Mouse (Mus musculus) brown adipose tissue, adult 24 weeks (tissue): ENCODE data around the gene Rplp1. TPM values are rescaled to one million over a fixed set of nuclear protein-coding genes. Genes with fewer than 3 reads are reported as not detected.

Source experiments
- H3K27ac ChIP-seq: fragments of 200-500 bp; replicated peaks from 2 replicates; pipeline ENCODE4 v1.5.1; 2012; ENCODE audit warnings: low read depth, mild to moderate bottlenecking, low read length
- H3K4me1 ChIP-seq: fragments of 200-500 bp; 2 replicates; pipeline ENCODE4 v1.6.1; 2012; ENCODE audit warnings: low read length, mixed read lengths; ENCODE audit not compliant: control insufficient read depth, insufficient read depth, insufficient read length
- H3K4me3 ChIP-seq: fragments of 200-500 bp; 2 replicates; pipeline ENCODE4 v1.5.1; 2012; ENCODE audit warnings: low read depth, mild to moderate bottlenecking, low read length, moderate library complexity; ENCODE audit not compliant: insufficient read depth
- polyA plus RNA-seq: library from polyadenylated mRNA; stranded (reverse); fragments of >200 nt; gene quantifications from 2 replicates; pipeline ENCODE4 v1.2.4, GENCODE M21; 2012; ENCODE audit not compliant: missing spikeins, insufficient read depth, insufficient read length

Rplp1 gene
- polyA plus RNA-seq: 1,277 and 1,448 TPM in 2 replicates

- H3K4me1 ChIP-seq: no peaks in the 10 kb centered on the region
- peak within 1 kb of the TSS; percentile 88 for H3K27ac ChIP-seq
- peak within 1 kb of the TSS; percentile 64 for H3K4me3 ChIP-seq
These were observed at the start of gene Rplp1 for GRCm38 (mm10) chr9:61914203-61914916. Gene Rplp1, minus strand, starts transcription at chr9:61914542.

GRCm38 (mm10) chr9:61963356-61963755 lies 49.0 kb upstream of the Rplp1 start:
- Histone ChIP-seq H3K4me1 (peaks cover 20% of the 10 kb centered on the region), H3K4me3 (no peak overlapping the region), H3K27ac (no peak overlapping the region)

- peaks cover 20% of the 10 kb centered on the region for H3K4me1 ChIP-seq
- no peak overlapping the region for H3K4me3 ChIP-seq
- no peak overlapping the region for H3K27ac ChIP-seq
These were observed 46.8 kb upstream of the Rplp1 start for GRCm38 (mm10) chr9:61961181-61961580.

GRCm38 (mm10) chr9:61960753-61961152 lies 46.4 kb upstream of the Rplp1 start:
- H3K27ac ChIP-seq: peak overlapping the region; percentile 54
- H3K4me1 ChIP-seq: peaks cover 20% of the 10 kb centered on the region
- no peak overlapping the region for H3K4me3 ChIP-seq

GRCm38 (mm10) chr9:61959921-61960569 lies 45.7 kb upstream of the Rplp1 start:
- peak overlapping the region; percentile 54 for H3K27ac ChIP-seq
- H3K4me1 ChIP-seq: peaks cover 20% of the 10 kb centered on the region
- H3K4me3 ChIP-seq: no peak overlapping the region

GRCm38 (mm10) chr9:61954707-61955106 lies 40.4 kb upstream of the Rplp1 start:
- Histone ChIP-seq H3K4me1 (peaks cover under 1% of the 10 kb centered on the region; the same call in 1 of the 2 replicates), H3K27ac (no peak overlapping the region), H3K4me3 (no peak overlapping the region)

- Histone ChIP-seq H3K27ac (no peak overlapping the region), H3K4me3 (no peak overlapping the region), H3K4me1 (no peaks in the 10 kb centered on the region)
These were observed 37.9 kb upstream of the Rplp1 start for GRCm38 (mm10) chr9:61952241-61952640.

- H3K27ac ChIP-seq: peak overlapping the region; percentile 93
These were observed 33.3 kb upstream of the Rplp1 start for GRCm38 (mm10) chr9:61947402-61948346.

GRCm38 (mm10) chr9:61946623-61947401 lies 32.5 kb upstream of the Rplp1 start, which contains the start of gene Kif23:
Gene Kif23, minus strand, starts transcription at chr9:61946774.
- Histone ChIP-seq H3K4me1 (no peaks in the 10 kb centered on the region), H3K4me3 (peak within 1 kb of the TSS; percentile 82), H3K27ac (peak within 1 kb of the TSS; percentile 93)

More at GRCm38 (mm10) chr9:61947402-61948346, 33.3 kb upstream of the Rplp1 start:
- H3K4me3 ChIP-seq: peak overlapping the region; percentile 66
- H3K4me1 ChIP-seq: no peaks in the 10 kb centered on the region

- Histone ChIP-seq H3K4me3 (peak overlapping the region; percentile 82), H3K27ac (no peak overlapping the region), H3K4me1 (no peaks in the 10 kb centered on the region)
These were observed 31.8 kb upstream of the Rplp1 start for GRCm38 (mm10) chr9:61945973-61946611.

- Histone ChIP-seq H3K4me1 (no peaks in the 10 kb centered on the region), H3K27ac (no peak overlapping the region), H3K4me3 (no peak overlapping the region)
These were observed 26.7 kb upstream of the Rplp1 start for GRCm38 (mm10) chr9:61941054-61941453.

GRCm38 (mm10) chr9:61933333-61933732 lies 19.0 kb upstream of the Rplp1 start:
- no peaks in the 10 kb centered on the region for H3K4me1 ChIP-seq
- H3K27ac ChIP-seq: no peak overlapping the region
- no peak overlapping the region for H3K4me3 ChIP-seq

GRCm38 (mm10) chr9:61932009-61932408 lies 17.7 kb upstream of the Rplp1 start:
- Histone ChIP-seq H3K4me3 (no peak overlapping the region), H3K4me1 (no peaks in the 10 kb centered on the region), H3K27ac (no peak overlapping the region)

GRCm38 (mm10) chr9:61925086-61925660 lies 10.8 kb upstream of the Rplp1 start:
- H3K4me1 ChIP-seq: no peaks in the 10 kb centered on the region
- H3K4me3 ChIP-seq: no peak overlapping the region
- no peak overlapping the region for H3K27ac ChIP-seq
